Mouse (Mus musculus): ENCODE measurements around the gene Cecr2.

- no peak for TF ChIP-seq CTCF (IDR thresholded peaks at IDR 0.05; ENCODE audit: low read depth)
- no peak for TF ChIP-seq EP300 (IDR thresholded peaks at IDR 0.05; ENCODE audit: low read depth)
Measured at GRCm38 (mm10) chr6:120790717-120791116, 124.5 kb downstream of the Cecr2 start.

Data from liver, postnatal 0 days (tissue).